Mouse (Mus musculus) right cerebral cortex, postnatal 14 days (tissue): ENCODE results near the gene Gm28043.
"Not testable (repeated sequence)": the region's sequence is repeated elsewhere in the genome, so short reads cannot be mapped to it uniquely, and the experiment has no call there.

Source experiments
- DNase-seq: peaks from one replicate; pipeline ENCODE4 v3.0.0; 2022

Gm28043 gene

GRCm38 (mm10) chr17:29614115-29615023 is at the start of gene Gm28043, which contains the start of gene Rnf8:
Gene Gm28043 (plus strand): TSS chr17:29614876.
Gene Rnf8 (plus strand): TSS chr17:29614790.
- peak; percentile 95 for DNase-seq

DNA sequence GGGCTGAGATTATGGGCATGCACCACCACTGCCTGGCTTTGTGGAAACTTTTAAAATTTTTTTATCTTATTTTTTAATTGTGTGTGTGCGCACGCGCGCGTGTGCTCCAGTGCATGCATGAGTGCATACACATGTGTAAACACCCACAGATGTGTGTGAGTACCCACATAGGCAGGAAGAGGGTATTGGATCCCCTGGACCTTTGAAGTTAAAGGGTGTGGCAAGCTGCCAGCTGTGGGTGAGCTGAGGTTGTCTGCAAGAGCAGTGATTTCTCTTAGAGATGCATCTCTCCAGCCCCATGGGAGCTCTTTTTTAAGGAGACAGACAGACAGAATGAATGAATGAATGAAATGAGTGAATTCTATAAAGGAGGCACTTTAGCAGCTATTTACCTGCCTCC is 49.2 kb upstream of the Gm28043 start:
- DNase-seq, result no peak

- no peak for DNase-seq
Measured at GRCm38 (mm10) chr17:29568435-29568834, 46.2 kb upstream of the Gm28043 start.

- DNase-seq, result no peak
Measured at GRCm38 (mm10) chr17:29569831-29570230, 44.8 kb upstream of the Gm28043 start.

- DNase-seq, result no peak
Measured at GRCm38 (mm10) chr17:29579579-29580126, 35.0 kb upstream of the Gm28043 start.

GRCm38 (mm10) chr17:29583569-29583968 is 31.1 kb upstream of the Gm28043 start:
- no peak for DNase-seq

DNA sequence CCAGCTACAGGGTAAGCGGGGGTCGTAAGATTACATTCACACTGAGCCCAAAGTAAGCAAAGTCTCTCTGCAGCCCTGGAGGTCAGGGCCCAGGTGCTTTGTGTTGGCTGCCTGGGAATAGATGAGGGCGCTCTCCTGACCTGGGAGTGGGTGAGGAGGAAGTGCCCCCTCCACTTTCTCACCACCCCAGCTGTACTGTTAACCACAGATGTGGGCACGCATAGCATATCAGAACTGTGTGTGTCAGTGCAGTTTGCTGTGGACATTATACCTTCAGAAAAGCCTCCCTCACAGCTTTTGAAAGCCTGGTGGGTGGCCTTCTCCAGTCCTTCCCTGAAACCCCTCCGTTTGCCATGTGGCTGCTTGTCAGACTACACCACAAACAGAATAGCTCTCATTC is 30.4 kb upstream of the Gm28043 start:
- no peak for DNase-seq

- no peak for DNase-seq
Measured at GRCm38 (mm10) chr17:29584737-29585136, 29.9 kb upstream of the Gm28043 start.

GRCm38 (mm10) chr17:29585446-29585845 is 29.2 kb upstream of the Gm28043 start:
- no peak for DNase-seq

GRCm38 (mm10) chr17:29586921-29587320 is 27.8 kb upstream of the Gm28043 start:
- DNase-seq, result no peak

- DNase-seq, result no peak
Measured at GRCm38 (mm10) chr17:29589221-29589898, 25.3 kb upstream of the Gm28043 start.

DNA sequence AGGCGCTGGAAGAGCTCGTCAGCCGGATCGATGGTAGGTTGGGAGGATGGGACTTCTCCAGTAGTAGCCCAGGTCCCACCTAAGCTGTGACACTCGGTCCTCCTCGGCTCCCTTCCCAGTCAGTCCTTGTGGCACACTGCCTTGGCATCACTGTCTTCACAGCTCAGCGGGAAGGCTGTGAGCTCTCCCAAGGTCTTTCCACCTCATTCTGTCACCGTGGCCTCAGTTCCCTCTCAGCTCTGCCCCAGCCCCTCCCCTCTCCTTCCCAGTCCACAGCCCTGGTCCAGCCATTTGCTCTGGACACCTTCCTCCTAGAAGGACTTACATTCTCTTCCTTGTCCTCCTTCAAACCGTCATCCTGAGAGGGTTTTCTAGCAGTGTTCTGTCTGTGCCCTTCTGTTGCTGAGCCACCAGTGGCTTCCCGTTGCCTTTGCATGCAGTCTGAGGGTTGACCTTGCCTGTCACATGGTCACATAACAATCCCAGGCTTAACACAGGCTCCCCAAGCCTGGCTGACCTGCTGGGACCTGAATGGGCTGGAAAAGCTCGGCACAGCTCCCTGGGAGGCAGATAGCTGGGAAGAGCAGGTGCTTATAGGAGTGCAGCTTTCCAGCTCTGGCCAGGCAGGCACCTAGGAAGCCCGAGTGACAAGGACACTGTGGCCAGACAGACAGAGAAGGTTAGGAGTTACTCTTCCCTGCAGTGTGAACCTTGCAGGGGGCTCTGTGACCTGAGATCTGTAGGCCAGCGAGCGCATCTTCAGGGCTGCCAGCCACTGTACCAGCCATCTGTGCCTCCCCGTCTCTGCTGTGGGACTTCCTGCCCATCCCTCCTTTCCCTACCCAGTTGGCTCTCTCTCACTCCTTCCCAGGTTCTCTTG is 18.5 kb upstream of the Gm28043 start:
- no peak for DNase-seq

- no peak for DNase-seq
Measured at GRCm38 (mm10) chr17:29596771-29597132, 17.9 kb upstream of the Gm28043 start.

DNA sequence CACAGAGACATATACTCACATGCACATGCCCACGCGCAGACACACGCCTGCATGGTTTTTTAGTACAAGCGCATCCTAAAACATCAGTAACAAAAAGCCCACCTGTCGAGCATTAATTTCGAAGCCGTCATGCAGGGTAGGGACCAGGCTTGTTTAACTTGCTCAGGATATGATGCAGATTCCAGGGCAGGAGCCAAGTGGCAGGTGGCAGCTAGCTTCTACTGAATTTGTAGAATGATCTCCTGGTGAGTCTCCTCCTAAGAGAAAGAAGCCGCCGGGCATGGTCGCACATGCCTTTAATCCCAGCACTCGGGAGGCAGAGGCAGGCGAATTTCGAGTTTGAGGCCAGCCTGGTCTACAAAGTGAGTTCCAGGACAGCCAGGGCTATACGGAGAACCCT is 15.6 kb upstream of the Gm28043 start:
- DNase-seq, result no peak

DNA sequence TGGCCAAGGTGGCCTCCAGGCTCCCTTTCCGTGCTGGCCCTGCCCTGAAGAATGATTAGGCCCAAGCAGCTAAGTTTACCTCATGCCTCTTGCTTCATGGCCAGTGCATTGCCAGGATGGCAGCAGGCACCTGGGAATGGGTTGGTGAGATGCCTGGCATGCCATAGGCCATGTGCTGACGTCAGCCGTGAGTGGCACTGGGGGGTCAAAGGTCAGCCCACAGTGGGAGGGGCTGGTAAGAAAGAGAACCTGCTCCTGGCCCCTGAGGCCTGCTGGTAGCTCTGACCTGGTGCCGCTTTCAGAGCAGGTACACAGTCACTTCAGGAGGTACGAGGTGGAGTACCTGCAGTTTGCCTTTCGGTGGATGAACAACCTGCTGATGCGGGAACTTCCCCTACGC is 15.1 kb upstream of the Gm28043 start:
- DNase-seq, result no peak

- DNase-seq, result no peak
Measured at GRCm38 (mm10) chr17:29601391-29601790, 13.3 kb upstream of the Gm28043 start.

GRCm38 (mm10) chr17:29603283-29603682 is 11.4 kb upstream of the Gm28043 start:
- DNase-seq, result peak; percentile 88

DNA sequence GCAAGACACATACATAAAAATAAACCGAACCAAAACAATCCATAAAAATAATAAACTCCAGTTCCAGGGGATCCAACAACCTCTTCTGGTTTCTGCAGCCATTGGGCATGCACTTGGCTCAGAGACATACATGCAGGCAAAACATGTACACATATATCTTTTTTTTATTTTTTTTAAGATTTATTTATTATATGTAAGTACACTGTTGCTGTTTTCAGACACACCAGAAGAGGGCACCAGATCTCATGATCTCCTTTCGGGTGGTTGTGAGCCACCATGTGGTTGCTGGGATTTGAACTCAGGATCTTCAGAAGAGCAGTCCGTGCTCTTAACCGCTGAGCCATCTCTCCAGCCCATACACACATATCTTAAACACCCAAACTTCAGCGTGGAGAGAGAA is 1.2 kb upstream of the Gm28043 start:
- not testable (repeated sequence) for DNase-seq

GRCm38 (mm10) chr17:29615024-29615551 is 412 bp downstream of the Gm28043 start:
- no peak for DNase-seq

- DNase-seq, result no peak
Measured at GRCm38 (mm10) chr17:29615616-29616015, 940 bp downstream of the Gm28043 start.

DNA sequence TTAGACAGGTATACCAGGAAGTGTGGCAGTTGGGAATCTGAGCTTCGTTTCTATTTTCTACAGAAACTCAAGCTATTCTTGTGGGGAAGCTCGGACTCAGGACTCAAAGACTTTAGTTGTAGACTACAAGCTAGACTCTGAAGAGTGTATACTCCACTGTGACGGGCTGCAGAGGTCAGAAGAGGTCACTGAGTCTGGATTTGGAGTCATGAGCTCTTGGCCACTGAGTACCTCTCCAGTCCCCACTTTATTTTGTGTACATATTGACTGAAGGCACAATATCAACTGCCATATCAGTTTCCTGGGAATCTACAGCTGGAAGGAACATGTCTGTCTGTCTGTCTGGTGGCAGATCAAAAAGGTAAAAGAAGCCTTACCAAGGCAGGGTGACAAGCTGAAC is 4.6 kb downstream of the Gm28043 start:
- no peak for DNase-seq

DNA sequence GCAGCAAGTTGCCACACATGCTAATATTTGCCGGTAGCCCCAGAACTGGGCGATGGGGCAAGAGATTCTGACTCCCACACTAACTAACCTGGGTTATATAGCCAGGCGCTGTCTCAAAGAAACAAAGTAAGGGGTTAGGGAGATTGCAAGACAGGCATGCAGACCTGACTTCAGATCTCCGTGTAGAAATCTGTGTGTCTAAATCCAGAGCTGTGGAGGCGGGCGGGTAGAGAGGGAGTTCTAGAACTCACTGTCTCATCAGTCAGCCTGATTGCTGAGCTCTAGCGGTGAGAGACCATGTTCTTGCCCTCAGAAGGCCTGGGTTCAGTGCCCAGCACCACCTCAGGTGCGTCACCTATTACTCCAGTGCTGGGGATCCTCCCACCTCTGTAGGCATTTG is 8.8 kb downstream of the Gm28043 start:
- DNase-seq, result no peak

- no peak for DNase-seq
Measured at GRCm38 (mm10) chr17:29627285-29627684, 12.6 kb downstream of the Gm28043 start.
